Mouse (Mus musculus) hindbrain, postnatal 0 days (tissue): ENCODE data around the gene Micu1. TPM values are rescaled to one million over a fixed set of nuclear protein-coding genes. Genes with fewer than 3 reads are reported as not detected.
A peak's percentile ranks its signal among the peaks of the same experiment; 100 is the strongest.
"Not testable (repeated sequence)": the region's sequence is repeated elsewhere in the genome, so short reads cannot be mapped to it uniquely, and the experiment has no call there.

ENCODE experiments used
- ATAC-seq: fragments of 200-750 bp; cut with Nextera tagmentation; 2 replicates; pipeline ENCODE4 v1.8.0; 2017; ENCODE audit warnings: mild to moderate bottlenecking, moderate TSS enrichment, moderate library complexity
- DNase-seq: peaks from one replicate; pipeline ENCODE4 v3.0.0-alpha.2; 2015; ENCODE audit warnings: low spot score
- H3K27ac ChIP-seq: fragments of 300-500 bp; sonication (generic); 2 replicates; pipeline ENCODE4 v1.5.1; 2014; ENCODE audit warnings: mild to moderate bottlenecking
- H3K27me3 ChIP-seq: fragments of 300-500 bp; sonication (generic); 2 replicates; pipeline ENCODE4 v1.6.1; 2014; ENCODE audit warnings: low read length, mixed read lengths; ENCODE audit not compliant: insufficient read depth
- H3K36me3 ChIP-seq: fragments of 300-500 bp; sonication (generic); 2 replicates; pipeline ENCODE4 v1.6.1; 2014; ENCODE audit warnings: low read length, mixed read lengths; ENCODE audit not compliant: insufficient read depth
- H3K4me1 ChIP-seq: fragments of 300-500 bp; sonication (generic); 2 replicates; pipeline ENCODE4 v1.6.1; 2014; ENCODE audit warnings: antibody characterized with exemption, low read length, mixed read lengths; ENCODE audit not compliant: insufficient read depth
- H3K4me2 ChIP-seq: fragments of 300-500 bp; sonication (generic); 2 replicates; pipeline ENCODE4 v1.6.1; 2014; ENCODE audit warnings: low read depth, mild to moderate bottlenecking, low read length, moderate library complexity, mixed read lengths
- H3K4me3 ChIP-seq: fragments of 300-500 bp; sonication (generic); 2 replicates; pipeline ENCODE4 v1.5.1; 2014; ENCODE audit warnings: low read length
- H3K9ac ChIP-seq: fragments of 300-500 bp; sonication (generic); replicated peaks from 2 replicates; pipeline ENCODE4 v1.6.1; 2014; ENCODE audit warnings: mild to moderate bottlenecking, low read length, moderate library complexity, mixed read lengths
- H3K9me3 ChIP-seq: fragments of 300-500 bp; sonication (generic); 2 replicates; pipeline ENCODE4 v1.6.1; 2016; ENCODE audit warnings: low read length, mixed read lengths
- CTCF ChIP-seq: IDR thresholded peaks from 2 replicates; pipeline ENCODE4 v1.5.1; 2016; ENCODE audit warnings: antibody characterized with exemption, control low read depth, low read depth
- WGBS: fragments of 180-500 bp; shearing (Covaris S2); extraction: QIAGEN DNeasy Blood & Tissue Kit; methylation state at CpG from one replicate; pipeline ENCODE4 v1.1.7; 2014; 5-methylcytosine and 5-hydroxymethylcytosine counted together
- polyA plus RNA-seq: library from polyadenylated mRNA; unstranded; fragments of >200 nt; fragmentation: Nextera tagmentation; extraction: Ambion mirVana; gene quantifications from 2 replicates; pipeline ENCODE4 v1.2.1, GENCODE M21; 2015
- total RNA-seq: library from RNA; depleted of rRNA; stranded (reverse); fragments of >200 nt; gene quantifications from 2 replicates; pipeline ENCODE4 v1.2.3, GENCODE M21; 2014

The Micu1 gene
- total and polyA plus RNA-seq, 2 experiments from 2014 or later, result 73.4 to 74.9 TPM

DNA sequence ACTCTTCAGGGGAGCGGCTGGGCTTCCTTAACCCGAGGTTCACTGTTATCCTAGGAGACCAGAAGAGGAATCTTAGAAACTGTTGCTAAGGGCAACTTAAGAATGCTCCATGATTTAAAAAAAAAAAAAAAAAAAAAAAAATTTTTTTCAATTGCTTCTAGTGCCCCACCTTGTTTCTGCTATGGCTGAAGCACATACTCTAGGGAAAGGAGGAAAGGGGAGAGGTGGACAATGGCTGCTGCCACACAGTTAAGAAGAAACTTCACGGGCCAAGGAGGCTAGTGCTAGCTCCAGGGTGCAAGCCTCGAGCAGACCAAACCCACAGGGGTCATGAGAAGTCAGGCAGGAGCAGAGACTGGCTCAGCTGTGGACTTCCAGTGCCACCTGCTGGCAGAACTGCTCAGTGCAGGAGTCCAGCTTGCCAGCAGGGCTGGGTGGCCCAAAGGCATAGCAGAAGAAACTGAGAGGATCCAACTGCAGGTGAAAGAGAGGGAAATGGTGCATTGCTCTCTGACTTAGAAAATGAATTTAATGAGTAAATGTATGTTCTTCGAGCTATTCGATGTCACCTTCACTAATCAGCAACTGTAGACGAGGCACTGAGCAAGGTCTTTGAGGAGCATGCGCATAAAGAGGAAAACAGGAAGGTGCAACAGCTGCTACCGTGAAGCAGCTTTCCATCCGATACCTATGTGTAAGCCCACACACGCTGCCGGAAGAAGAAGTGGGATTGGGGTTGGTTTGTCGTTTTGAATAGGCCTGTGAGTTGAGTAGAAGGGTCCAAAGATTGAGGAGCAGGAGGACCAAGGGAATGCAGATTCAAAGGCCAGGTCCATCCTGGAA lies 162.8 kb downstream of the Micu1 start:
- Histone ChIP-seq H3K36me3 (no peaks in the 10 kb centered on the region), H3K4me1 (peaks cover 8% of the 10 kb centered on the region; the same call in 1 of the 2 replicates), H3K4me2 (no peak overlapping the region), H3K9me3 (no peaks in the 10 kb centered on the region), H3K9ac (no peak overlapping the region), H3K27ac (no peak overlapping the region), H3K4me3 (no peak overlapping the region), H3K27me3 (no peaks in the 10 kb centered on the region)
- peak; percentile 100 for TF ChIP-seq CTCF
- WGBS, result 37% methylated on average over 13 of the region's 13 CpGs
- ATAC-seq (peak; percentile 86), DNase-seq (peak; percentile 87)

- Histone ChIP-seq H3K36me3 (no peaks in the 10 kb centered on the region), H3K4me1 (peaks cover 8% of the 10 kb centered on the region; the same call in 1 of the 2 replicates), H3K27ac (no peak overlapping the region), H3K9ac (no peak overlapping the region), H3K4me2 (no peak overlapping the region), H3K9me3 (no peaks in the 10 kb centered on the region), H3K27me3 (no peaks in the 10 kb centered on the region), H3K4me3 (no peak overlapping the region)
- DNase-seq (no peak), ATAC-seq (no peak)
- no peak for TF ChIP-seq CTCF
- WGBS, result 60% methylated on average over 11 of the region's 11 CpGs
Measured at GRCm38 (mm10) chr10:59868266-59868665, 166.0 kb downstream of the Micu1 start.

DNA sequence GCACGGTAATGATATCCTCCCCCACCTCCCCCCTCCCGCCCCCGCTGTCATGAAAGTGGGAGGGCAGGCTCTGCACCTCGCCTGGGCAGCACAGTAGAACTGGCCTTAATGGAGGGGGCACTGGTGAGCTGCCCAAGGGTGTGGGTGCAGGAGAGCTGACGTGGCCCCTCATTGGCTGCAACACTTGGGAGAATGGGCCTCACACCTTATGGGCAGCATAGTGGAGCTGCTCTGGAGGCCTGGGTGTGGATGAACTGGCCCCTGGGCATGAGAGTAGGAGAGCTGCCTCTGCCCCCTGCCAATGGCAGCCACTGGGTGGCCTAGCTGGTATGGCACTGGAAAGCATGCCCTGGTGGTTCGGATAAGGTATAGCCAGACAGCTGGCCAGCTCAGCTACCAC lies 167.8 kb downstream of the Micu1 start:
- no peak for TF ChIP-seq CTCF
- DNase-seq (no peak), ATAC-seq (no peak)
- Histone ChIP-seq H3K27me3 (no peaks in the 10 kb centered on the region), H3K27ac (no peak overlapping the region), H3K4me2 (no peak overlapping the region), H3K4me1 (peaks cover under 1% of the 10 kb centered on the region; the same call in 1 of the 2 replicates), H3K36me3 (no peaks in the 10 kb centered on the region), H3K4me3 (no peak overlapping the region), H3K9me3 (no peaks in the 10 kb centered on the region), H3K9ac (no peak overlapping the region)
- 88% methylated on average over 6 of the region's 6 CpGs for WGBS

DNA sequence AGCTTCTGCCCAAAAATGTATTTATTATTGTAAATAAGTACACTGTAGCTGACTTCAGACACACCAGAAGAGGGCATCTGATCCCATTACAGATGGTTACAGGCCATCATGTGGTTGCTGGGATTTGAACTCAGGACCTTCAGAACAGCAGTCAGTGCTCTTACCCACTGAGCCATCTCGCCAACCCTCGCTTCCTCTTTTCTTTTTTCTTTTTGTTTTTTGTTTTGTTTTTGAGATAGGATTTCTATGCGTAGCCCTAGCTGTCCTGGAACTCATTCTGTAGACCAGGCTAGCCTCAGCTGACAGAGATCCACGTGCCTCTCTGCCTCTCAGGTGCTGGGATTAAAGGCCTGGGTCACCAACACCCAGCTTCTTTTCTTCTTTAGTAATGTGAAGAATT lies 170.4 kb downstream of the Micu1 start:
- not testable (repeated sequence) for H3K27ac ChIP-seq
- 91% methylated on average over 4 of the region's 4 CpGs for WGBS

DNA sequence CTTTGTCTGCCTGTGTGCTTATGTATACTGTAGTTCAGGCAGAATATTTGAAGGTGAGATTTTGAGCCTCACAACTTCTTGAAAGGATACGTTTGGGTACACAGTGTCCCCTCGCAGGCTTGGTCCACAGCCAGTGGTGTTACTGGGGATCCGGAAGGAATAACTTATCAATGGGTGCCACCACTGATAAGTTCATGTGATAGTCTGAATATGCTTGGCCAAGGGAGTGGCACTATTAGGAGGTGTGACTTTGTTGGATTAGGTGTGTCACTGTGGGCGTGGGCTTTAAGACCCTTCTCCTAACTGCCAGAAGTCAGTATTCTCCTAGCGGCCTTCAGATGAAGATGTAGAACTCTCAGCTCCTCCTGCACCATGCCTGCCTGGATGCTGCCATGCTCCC lies 170.9 kb downstream of the Micu1 start:
- Histone ChIP-seq H3K4me2 (no peak overlapping the region), H3K27ac (no peak overlapping the region), H3K9ac (no peak overlapping the region), H3K36me3 (no peaks in the 10 kb centered on the region), H3K9me3 (no peaks in the 10 kb centered on the region), H3K4me3 (no peak overlapping the region), H3K27me3 (no peaks in the 10 kb centered on the region), H3K4me1 (no peaks in the 10 kb centered on the region)
- DNase-seq (no peak), ATAC-seq (no peak)
- TF ChIP-seq CTCF, result no peak
- WGBS, result 91% methylated on average over 5 of the region's 5 CpGs

More for the DNA sequence above, 170.4 kb downstream of the Micu1 start:
- not testable (repeated sequence) for H3K27me3 ChIP-seq, H3K9me3 ChIP-seq, H3K9ac ChIP-seq, H3K4me1 ChIP-seq, ATAC-seq, H3K4me2 ChIP-seq, DNase-seq, H3K4me3 ChIP-seq, H3K36me3 ChIP-seq

DNA sequence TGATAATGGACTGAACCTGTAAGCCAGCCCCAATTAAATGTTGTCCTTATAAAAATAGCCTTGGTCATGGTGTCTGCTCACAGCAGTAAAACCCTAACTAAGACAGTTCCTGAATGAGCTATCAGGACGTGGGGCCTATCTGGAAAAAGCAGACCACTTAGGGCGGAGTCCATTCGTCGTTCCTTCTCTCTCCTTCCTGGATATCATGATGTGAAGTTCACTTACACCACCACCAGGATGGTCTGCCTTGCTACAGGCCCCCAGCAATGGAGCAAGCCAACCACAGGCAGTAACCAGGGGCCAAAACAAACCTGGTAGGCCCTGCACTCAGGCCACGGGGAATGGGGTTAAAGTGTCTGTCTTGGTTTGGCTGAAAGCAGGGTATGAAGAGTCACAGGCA lies 171.3 kb downstream of the Micu1 start:
- no peaks in the 10 kb centered on the region for H3K27me3 ChIP-seq
- H3K27ac ChIP-seq, result no peak overlapping the region
- H3K9ac ChIP-seq, result no peak overlapping the region
- WGBS, result 83% methylated on average over 5 of the region's 5 CpGs
- H3K4me1 ChIP-seq, result no peaks in the 10 kb centered on the region
- H3K4me2 ChIP-seq, result no peak overlapping the region
- no peak for DNase-seq
- no peaks in the 10 kb centered on the region for H3K9me3 ChIP-seq
- no peak overlapping the region for H3K4me3 ChIP-seq
- no peak for TF ChIP-seq CTCF
- no peak for ATAC-seq
- H3K36me3 ChIP-seq, result no peaks in the 10 kb centered on the region

DNA sequence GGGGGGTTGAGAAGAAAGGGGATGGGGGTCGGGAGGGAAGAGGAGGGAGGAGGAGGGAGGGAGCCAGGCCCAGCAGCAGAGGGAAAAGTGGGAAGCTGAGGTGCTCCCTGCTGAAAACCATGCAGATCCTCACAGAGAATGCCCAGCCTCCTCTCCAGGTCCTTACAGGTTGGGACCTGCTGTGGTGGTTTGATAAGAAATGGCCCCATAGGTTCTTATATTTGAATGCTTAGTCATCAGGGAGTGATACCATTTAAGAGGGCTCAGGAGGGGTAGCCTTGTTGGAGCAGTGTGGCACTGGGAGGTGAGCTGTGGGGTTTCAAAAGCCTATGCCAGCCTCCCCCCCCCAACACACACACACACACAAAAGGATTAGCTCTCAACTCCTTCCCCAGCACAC lies 173.1 kb downstream of the Micu1 start:
- H3K9me3 ChIP-seq, result no peaks in the 10 kb centered on the region
- no peak overlapping the region for H3K27ac ChIP-seq
- ATAC-seq (no peak), DNase-seq (no peak)
- WGBS, result 42% methylated on average over 1 of the region's 1 CpGs
- H3K4me3 ChIP-seq, result no peak overlapping the region
- TF ChIP-seq CTCF, result no peak
- H3K9ac ChIP-seq, result no peak overlapping the region
- H3K4me2 ChIP-seq, result no peak overlapping the region
- peaks cover 1% of the 10 kb centered on the region; the same call in 1 of the 2 replicates for H3K4me1 ChIP-seq
- H3K36me3 ChIP-seq, result no peaks in the 10 kb centered on the region
- H3K27me3 ChIP-seq, result no peaks in the 10 kb centered on the region

GRCm38 (mm10) chr10:59876698-59877097 lies 174.4 kb downstream of the Micu1 start:
- not testable (repeated sequence) for H3K27ac ChIP-seq, H3K4me3 ChIP-seq, H3K4me1 ChIP-seq, H3K9me3 ChIP-seq, H3K4me2 ChIP-seq, H3K27me3 ChIP-seq, H3K9ac ChIP-seq, ATAC-seq, DNase-seq, H3K36me3 ChIP-seq
- WGBS, result 91% methylated on average over 4 of the region's 4 CpGs
